Mouse (Mus musculus): ENCODE results near the gene Zfp185. TPM values are rescaled to one million over a fixed set of nuclear protein-coding genes. Genes with fewer than 3 reads are reported as not detected.

Zfp185 gene
- total and polyA plus RNA-seq, 3 experiments, result 0.11 TPM; not detected in 2

DNA sequence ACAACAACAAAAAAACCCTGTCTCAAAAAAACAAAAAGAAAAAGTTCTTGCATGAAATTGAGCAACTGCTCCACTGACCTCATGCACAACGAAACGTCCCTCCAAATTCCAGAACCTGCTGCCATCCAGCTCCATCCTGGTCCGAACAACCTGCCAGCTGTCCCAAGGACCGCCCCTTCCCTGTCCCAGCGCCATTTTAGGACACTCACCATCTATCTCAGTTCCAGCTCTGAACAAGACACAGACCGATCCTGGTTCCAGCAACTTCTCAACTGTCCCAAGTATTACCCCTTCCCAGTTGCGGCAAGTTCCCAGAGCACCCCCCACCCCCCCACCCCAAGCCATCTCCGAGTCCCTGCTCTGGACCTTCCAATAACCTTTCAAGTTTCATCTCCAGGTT is 51.7 kb downstream of the Zfp185 start:
- H3K4me1 ChIP-seq (ENCODE audit: insufficient read depth, low read depth, low read length), result no peaks in the 10 kb centered on the region
- 0 out of 2 replicates have a peak, but pooled peaks cover 2% of the 10 kb centered on the region for H3K9me3 ChIP-seq (replicated peaks)
- DNase-seq (ENCODE audit: low spot score), result no peak
- no peak for TF ChIP-seq GATA1 (IDR thresholded peaks at IDR 0.05; ENCODE audit: borderline replicate concordance, low read length)
- TF ChIP-seq CTCF (IDR thresholded peaks at IDR 0.05; ENCODE audit: low read depth, low read length), result no peak
- peaks cover 2% of the 10 kb centered on the region; the same call in 1 of the 2 replicates for H3K27me3 ChIP-seq (ENCODE audit: insufficient read depth, low read length)
- ATAC-seq (ENCODE audit: extremely low read depth, insufficient number of reproducible peaks, low FRiP score, poor library complexity, severe bottlenecking), result no peak
- H3K4me3 ChIP-seq (ENCODE audit: low read depth, low read length), result no peak overlapping the region
- H3K36me3 ChIP-seq (replicated peaks), result no peaks in the 10 kb centered on the region

DNA sequence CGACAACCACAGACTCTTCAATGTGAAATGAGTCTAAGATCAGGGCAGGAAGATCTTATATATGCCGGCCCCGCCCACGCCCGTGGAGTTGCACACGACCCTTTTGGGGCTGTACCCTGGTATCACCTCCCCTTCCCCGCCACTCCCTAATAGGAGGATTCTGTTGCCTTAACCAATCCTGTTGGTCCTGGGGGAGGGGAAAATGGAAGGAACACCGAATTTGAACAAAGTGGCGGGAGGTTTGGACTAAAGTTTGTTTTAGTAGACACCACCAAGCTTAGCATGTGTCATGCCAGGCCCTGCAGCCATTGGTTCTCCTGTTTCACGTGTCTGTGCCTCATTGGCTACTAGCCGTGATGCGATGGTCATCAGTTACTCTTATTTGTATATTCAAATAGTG is 52.5 kb downstream of the Zfp185 start:
- ATAC-seq (ENCODE audit: extremely low read depth, insufficient number of reproducible peaks, low FRiP score, poor library complexity, severe bottlenecking) (no peak), DNase-seq (ENCODE audit: low spot score) (no peak)
- Histone ChIP-seq H3K27me3 (ENCODE audit: insufficient read depth, low read length) (peaks cover 2% of the 10 kb centered on the region; the same call in 1 of the 2 replicates), H3K36me3 (replicated peaks) (no peaks in the 10 kb centered on the region), H3K9me3 (replicated peaks) (0 out of 2 replicates have a peak, but pooled peaks cover 2% of the 10 kb centered on the region), H3K4me1 (ENCODE audit: insufficient read depth, low read depth, low read length) (no peaks in the 10 kb centered on the region), H3K4me3 (ENCODE audit: low read depth, low read length) (no peak overlapping the region)
- TF ChIP-seq GATA2 (IDR thresholded peaks at IDR 0.05; ENCODE audit: borderline replicate concordance, low read depth, low read length) (no peak), POLR2AphosphoS5 (IDR thresholded peaks at IDR 0.05; ENCODE audit: insufficient replicate concordance, low read depth, low read length) (no peak), GATA1 (IDR thresholded peaks at IDR 0.05; ENCODE audit: borderline replicate concordance, low read length) (no peak), TAL1 (conservative IDR thresholded peaks at IDR 0.05; ENCODE audit: low read depth, low read length) (no peak), CTCF (IDR thresholded peaks at IDR 0.05; ENCODE audit: low read depth, low read length) (no peak)

DNA sequence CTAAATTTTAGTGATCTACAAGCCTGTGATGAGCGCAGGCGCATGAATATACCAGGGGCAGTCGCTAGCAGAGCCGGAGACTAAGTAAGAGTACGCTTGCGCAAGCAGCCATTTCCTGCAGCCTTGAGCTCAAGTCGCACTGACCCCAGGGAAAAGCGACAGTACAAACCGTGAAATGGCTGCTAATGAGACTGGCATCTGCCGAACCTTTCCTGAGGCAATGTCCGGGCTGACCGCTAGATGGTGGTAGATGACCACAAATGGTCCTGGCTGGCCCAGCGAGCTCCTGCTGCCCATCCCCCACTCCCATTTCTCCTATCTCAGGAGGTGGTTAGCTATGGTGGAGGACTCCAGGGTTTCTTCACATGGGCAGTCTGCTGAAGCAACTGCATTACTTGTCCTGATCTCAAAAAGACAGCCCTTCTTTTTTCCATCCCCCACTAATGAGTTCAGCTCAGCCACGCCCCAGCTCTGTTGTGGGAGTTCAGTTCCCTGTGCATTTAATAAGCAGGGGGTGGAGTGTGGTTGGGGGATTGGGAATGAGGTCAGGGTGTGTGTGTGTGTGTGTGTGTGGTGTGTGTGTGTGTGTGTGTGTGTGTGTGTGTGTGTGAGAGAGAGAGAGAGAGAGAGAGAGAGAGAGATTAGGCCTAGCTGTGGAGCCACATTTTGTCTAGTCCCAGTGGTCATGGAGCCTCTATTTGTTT is 66.9 kb downstream of the Zfp185 start:
- peak; percentile 39 for TF ChIP-seq CTCF (IDR thresholded peaks at IDR 0.05; ENCODE audit: low read depth, low read length)
- no peak for TF ChIP-seq TAL1 (conservative IDR thresholded peaks at IDR 0.05; ENCODE audit: low read depth, low read length)
- no peak for TF ChIP-seq GATA1 (IDR thresholded peaks at IDR 0.05; ENCODE audit: borderline replicate concordance, low read length)
- no peak for TF ChIP-seq POLR2AphosphoS5 (IDR thresholded peaks at IDR 0.05; ENCODE audit: insufficient replicate concordance, low read depth, low read length)
- TF ChIP-seq GATA2 (IDR thresholded peaks at IDR 0.05; ENCODE audit: borderline replicate concordance, low read depth, low read length), result no peak
- Histone ChIP-seq H3K36me3 (replicated peaks) (no peaks in the 10 kb centered on the region), H3K4me3 (ENCODE audit: low read depth, low read length) (no peak overlapping the region; the same call in 1 of the 2 replicates), H3K9me3 (replicated peaks) (no peaks in the 10 kb centered on the region), H3K27me3 (ENCODE audit: insufficient read depth, low read length) (no peaks in the 10 kb centered on the region), H3K4me1 (ENCODE audit: insufficient read depth, low read depth, low read length) (no peaks in the 10 kb centered on the region; the same call in 1 of the 2 replicates)
- peak; percentile 54 for ATAC-seq (ENCODE audit: extremely low read depth, insufficient number of reproducible peaks, low FRiP score, poor library complexity, severe bottlenecking)
- peak; percentile 53 for DNase-seq (ENCODE audit: low spot score)

DNA sequence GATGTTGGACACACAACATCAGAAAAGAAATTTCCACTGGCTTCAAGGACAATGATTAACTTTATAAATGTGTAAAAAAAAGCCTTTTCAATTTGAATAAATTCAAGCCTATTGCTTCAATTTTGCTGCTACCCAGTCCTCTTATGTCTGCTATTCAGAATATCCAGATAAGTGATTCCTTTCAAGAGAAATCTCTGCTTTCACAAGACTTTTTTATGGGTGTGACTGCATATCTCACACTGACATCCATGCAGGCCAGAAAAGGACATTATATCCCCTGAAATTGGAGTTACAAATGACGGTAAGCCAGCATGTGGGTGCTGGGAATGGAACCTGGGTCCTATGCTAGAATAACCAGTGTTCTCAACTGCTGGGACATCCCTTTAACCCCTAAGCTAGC is 74.4 kb downstream of the Zfp185 start:
- Histone ChIP-seq H3K9me3 (replicated peaks) (no peaks in the 10 kb centered on the region), H3K4me3 (ENCODE audit: low read depth, low read length) (no peak overlapping the region), H3K4me1 (ENCODE audit: insufficient read depth, low read depth, low read length) (no peaks in the 10 kb centered on the region), H3K36me3 (replicated peaks) (no peaks in the 10 kb centered on the region), H3K27me3 (ENCODE audit: insufficient read depth, low read length) (no peaks in the 10 kb centered on the region)
- no peak for TF ChIP-seq TAL1 (conservative IDR thresholded peaks at IDR 0.05; ENCODE audit: low read depth, low read length)
- TF ChIP-seq GATA1 (IDR thresholded peaks at IDR 0.05; ENCODE audit: borderline replicate concordance, low read length), result no peak
- no peak for TF ChIP-seq CTCF (IDR thresholded peaks at IDR 0.05; ENCODE audit: low read depth, low read length)
- TF ChIP-seq POLR2AphosphoS5 (IDR thresholded peaks at IDR 0.05; ENCODE audit: insufficient replicate concordance, low read depth, low read length), result no peak
- no peak for TF ChIP-seq GATA2 (IDR thresholded peaks at IDR 0.05; ENCODE audit: borderline replicate concordance, low read depth, low read length)
- ATAC-seq (ENCODE audit: extremely low read depth, insufficient number of reproducible peaks, low FRiP score, poor library complexity, severe bottlenecking) (no peak), DNase-seq (ENCODE audit: low spot score) (no peak)

DNA sequence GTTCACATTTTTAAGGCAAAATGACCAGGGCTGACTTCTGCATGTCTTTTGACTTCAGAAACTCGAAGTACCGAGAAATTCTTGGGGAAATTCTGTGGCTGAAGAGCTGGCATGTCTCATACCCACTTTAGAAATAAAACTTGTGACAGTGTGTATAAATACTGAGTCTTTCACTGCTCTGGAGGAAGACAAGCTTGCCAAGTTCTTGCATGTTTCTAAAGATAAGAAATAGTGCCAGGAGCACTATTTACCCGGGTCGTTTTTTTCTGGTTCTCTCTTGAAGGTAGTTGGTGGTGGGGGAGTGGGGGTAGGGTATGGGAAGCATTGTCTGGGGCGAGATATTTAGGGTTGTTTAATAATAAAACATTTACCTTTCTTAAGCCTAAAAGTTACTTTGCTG is 75.2 kb downstream of the Zfp185 start:
- DNase-seq (ENCODE audit: low spot score), result no peak
- ATAC-seq (ENCODE audit: extremely low read depth, insufficient number of reproducible peaks, low FRiP score, poor library complexity, severe bottlenecking), result no peak
- no peaks in the 10 kb centered on the region for H3K36me3 ChIP-seq (replicated peaks)

DNA sequence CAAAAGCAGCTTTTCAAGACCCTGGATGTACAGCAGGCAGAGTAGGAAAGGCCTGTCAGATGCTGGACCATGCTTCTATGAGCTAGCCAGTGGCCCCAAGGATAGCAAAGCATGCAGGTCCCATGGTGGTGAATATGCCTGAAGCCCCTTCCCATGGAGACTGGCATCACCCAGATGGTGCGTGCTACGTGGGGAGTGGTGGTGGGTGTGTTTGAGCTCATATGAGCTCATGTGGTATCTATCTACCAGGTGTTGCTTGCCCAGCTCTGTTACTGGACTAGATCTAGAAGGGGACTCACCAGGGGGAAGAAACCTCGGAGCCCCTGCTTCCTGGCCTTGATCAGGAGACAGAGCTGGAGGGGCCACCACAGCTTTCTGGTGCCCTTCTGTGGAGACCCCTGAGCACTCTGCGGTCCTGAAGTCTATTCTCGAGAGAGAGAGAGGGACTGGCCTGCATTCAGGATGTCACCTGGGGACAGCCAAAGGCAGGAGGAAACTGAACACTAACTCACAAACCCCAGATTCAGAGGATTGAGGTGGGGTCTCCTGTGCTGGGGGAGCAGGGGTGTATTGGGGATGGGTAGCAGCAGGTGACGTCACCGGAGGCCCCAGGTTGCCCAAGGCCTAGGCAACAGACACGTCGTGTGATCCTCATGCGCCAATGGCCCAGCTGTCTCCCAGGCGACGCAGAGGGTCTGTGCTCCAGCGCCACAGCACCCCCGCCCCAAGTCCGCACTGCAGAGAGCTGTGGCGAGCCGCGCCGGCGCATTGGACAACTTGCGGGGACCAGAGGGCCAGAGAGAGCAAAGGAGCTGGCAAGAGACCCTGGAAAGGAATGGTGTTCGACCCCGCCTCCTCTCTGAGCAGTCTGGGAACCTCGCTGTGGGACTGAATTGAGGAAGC is 76.6 kb downstream of the Zfp185 start:
- Histone ChIP-seq H3K36me3 (replicated peaks) (no peaks in the 10 kb centered on the region), H3K27me3 (ENCODE audit: insufficient read depth, low read length) (no peaks in the 10 kb centered on the region), H3K9me3 (replicated peaks) (no peaks in the 10 kb centered on the region), H3K4me1 (ENCODE audit: insufficient read depth, low read depth, low read length) (no peaks in the 10 kb centered on the region), H3K4me3 (ENCODE audit: low read depth, low read length) (no peak overlapping the region)
- TF ChIP-seq GATA2 (IDR thresholded peaks at IDR 0.05; ENCODE audit: borderline replicate concordance, low read depth, low read length) (no peak), TAL1 (conservative IDR thresholded peaks at IDR 0.05; ENCODE audit: low read depth, low read length) (no peak), GATA1 (IDR thresholded peaks at IDR 0.05; ENCODE audit: borderline replicate concordance, low read length) (no peak), CTCF (IDR thresholded peaks at IDR 0.05; ENCODE audit: low read depth, low read length) (no peak), POLR2AphosphoS5 (IDR thresholded peaks at IDR 0.05; ENCODE audit: insufficient replicate concordance, low read depth, low read length) (no peak)
- ATAC-seq (ENCODE audit: extremely low read depth, insufficient number of reproducible peaks, low FRiP score, poor library complexity, severe bottlenecking) (no peak), DNase-seq (ENCODE audit: low spot score) (no peak)

More for the DNA sequence above, 75.2 kb downstream of the Zfp185 start:
- Histone ChIP-seq H3K4me3 (ENCODE audit: low read depth, low read length) (no peak overlapping the region), H3K27me3 (ENCODE audit: insufficient read depth, low read length) (no peaks in the 10 kb centered on the region), H3K9me3 (replicated peaks) (no peaks in the 10 kb centered on the region), H3K4me1 (ENCODE audit: insufficient read depth, low read depth, low read length) (no peaks in the 10 kb centered on the region)
- no peak for TF ChIP-seq CTCF (IDR thresholded peaks at IDR 0.05; ENCODE audit: low read depth, low read length)
- TF ChIP-seq GATA1 (IDR thresholded peaks at IDR 0.05; ENCODE audit: borderline replicate concordance, low read length), result no peak
- TF ChIP-seq POLR2AphosphoS5 (IDR thresholded peaks at IDR 0.05; ENCODE audit: insufficient replicate concordance, low read depth, low read length), result no peak
- no peak for TF ChIP-seq TAL1 (conservative IDR thresholded peaks at IDR 0.05; ENCODE audit: low read depth, low read length)
- no peak for TF ChIP-seq GATA2 (IDR thresholded peaks at IDR 0.05; ENCODE audit: borderline replicate concordance, low read depth, low read length)
